Mouse (Mus musculus) left cerebral cortex, postnatal 25 days (tissue): ENCODE results near the gene Gm1673. TPM values are rescaled to one million over a fixed set of nuclear protein-coding genes. Genes with fewer than 3 reads are reported as not detected.

Source experiments
- total RNA-seq, 2 experiments: library from RNA; stranded (reverse); gene quantifications; 2 replicates each; pipeline ENCODE4 v1.2.3; 2021

The Gm1673 gene
- total RNA-seq, 2 experiments from 2014 or later: 83.0 to 93.1 TPM

Other genes with a start within 250 kb of the Gm1673 start
- gene Letm1, start 200.6 kb upstream of the Gm1673 start, total RNA-seq: 100 to 1,000 TPM in 1 of 2 experiments, 10 to 100 TPM in 1; 98.7 to 102 TPM
- 100 to 1,000 TPM; 144 to 147 TPM for gene Nsd2, start 162.7 kb upstream of the Gm1673 start, total RNA-seq
- 10 to 100 TPM; 18.8 to 19.8 TPM for gene Nelfa, start 47.0 kb upstream of the Gm1673 start, total RNA-seq
- gene Nat8l, start 12.6 kb downstream of the Gm1673 start, total RNA-seq: 100 to 1,000 TPM; 180 to 191 TPM
- 1 to 10 TPM; 1.7 to 1.8 TPM for gene Poln, start 186.0 kb downstream of the Gm1673 start, total RNA-seq
- gene Haus3, start 186.1 kb downstream of the Gm1673 start, total RNA-seq: 1 to 10 TPM; 6.1 to 7.7 TPM
- gene Mxd4, start 204.3 kb downstream of the Gm1673 start, total RNA-seq: 10 to 100 TPM; 77.6 to 96.5 TPM